Mouse (Mus musculus): ENCODE results near the gene Lrrc71. TPM values are rescaled to one million over a fixed set of nuclear protein-coding genes. Genes with fewer than 3 reads are reported as not detected.

Lrrc71 gene
- 2.2 and 3.0 TPM in 2 replicates for total RNA-seq (2014; rRNA removed)
- polyA plus RNA-seq (2015; fragmentation: Nextera tagmentation; extraction: Ambion mirVana): 0.77 and 1.6 TPM in 2 replicates

DNA sequence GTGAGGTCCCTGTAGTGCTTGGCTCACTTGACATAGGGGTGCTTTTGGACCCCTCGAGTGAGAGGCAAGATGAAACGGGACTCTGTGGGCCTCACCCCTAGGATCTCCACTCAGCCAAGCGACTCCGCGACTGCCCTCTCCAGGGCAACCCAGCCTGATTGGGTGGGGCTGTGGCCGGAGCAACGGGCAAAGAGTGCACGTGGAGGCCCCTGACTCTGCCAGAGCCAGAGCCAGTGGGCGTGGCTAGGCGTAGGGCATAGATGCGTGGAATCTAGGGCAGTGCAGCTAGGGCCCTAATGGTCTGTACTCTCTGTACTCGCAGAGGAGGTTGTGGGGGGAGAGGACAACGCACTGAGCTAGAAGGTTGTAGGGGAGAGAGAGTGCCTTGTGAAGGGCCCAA is at the start of gene Lrrc71:
Gene Lrrc71 (minus strand): TSS at position 195 of the 400 bp plus-strand sequence.
- ATAC-seq (peak; percentile 25), DNase-seq (no peak)
- H3K9me3 ChIP-seq (ENCODE audit: low read length): no peaks in the 10 kb centered on the region
- no peak within 1 kb of the TSS for H3K4me2 ChIP-seq (ENCODE audit: low read depth)
- H3K4me3 ChIP-seq (ENCODE audit: low read depth, low read length): no peak within 1 kb of the TSS
- H3K27ac ChIP-seq (ENCODE audit: low read depth, low read length): no peak within 1 kb of the TSS
- no peaks in the 10 kb centered on the region for H3K4me1 ChIP-seq (ENCODE audit: insufficient read depth)
- no peaks in the 10 kb centered on the region for H3K27me3 ChIP-seq (ENCODE audit: insufficient read depth, low read length)
- H3K9ac ChIP-seq: no peak within 1 kb of the TSS
- 51% methylated on average over 13 of the region's 13 CpGs for WGBS
- no peaks in the 10 kb centered on the region for H3K36me3 ChIP-seq (ENCODE audit: insufficient read depth)
- TF ChIP-seq CTCF (IDR thresholded peaks at IDR 0.05; ENCODE audit: low read depth): no peak

DNA sequence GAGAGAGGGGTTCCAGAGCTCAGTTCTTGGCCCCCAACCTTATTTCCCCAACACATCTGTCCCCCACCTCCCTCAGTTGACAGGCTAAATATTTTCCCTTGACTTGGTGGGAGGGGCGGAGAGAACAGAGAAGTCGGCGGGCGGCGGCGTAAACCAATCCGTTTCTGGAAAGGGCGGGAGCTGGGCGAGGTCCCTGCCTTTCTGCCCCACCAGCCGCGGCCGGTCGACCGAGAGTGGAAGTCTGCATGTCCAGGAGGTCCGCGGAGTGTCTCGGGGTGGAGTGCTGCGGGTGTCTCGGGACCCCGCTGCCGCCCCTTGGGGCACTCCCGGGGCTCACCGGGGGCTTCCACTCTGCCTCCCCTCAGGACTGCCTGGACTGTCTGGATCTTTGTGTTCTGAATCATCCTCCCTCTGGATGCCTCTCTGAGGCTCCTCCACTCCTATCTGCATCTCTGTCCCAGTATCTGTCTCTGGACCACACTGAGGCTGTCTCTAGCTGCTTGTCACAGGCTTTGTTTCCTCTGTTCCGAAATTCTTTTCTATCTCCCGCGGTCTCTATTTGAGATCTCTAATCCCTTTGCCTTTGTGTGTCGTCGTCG is 48.4 kb upstream of the Lrrc71 start, which contains the start of gene Insrr:
Gene Insrr (plus strand): TSS at position 216 of the 599 bp plus-strand sequence.
- Histone ChIP-seq H3K9me3 (ENCODE audit: low read length) (no peaks in the 10 kb centered on the region), H3K4me2 (ENCODE audit: low read depth) (peak within 1 kb of the TSS; percentile 50), H3K4me1 (ENCODE audit: insufficient read depth) (no peaks in the 10 kb centered on the region), H3K4me3 (ENCODE audit: low read depth, low read length) (peak within 1 kb of the TSS; percentile 31), H3K27ac (ENCODE audit: low read depth, low read length) (no peak within 1 kb of the TSS), H3K9ac (peak within 1 kb of the TSS; percentile 33; the same call in 1 of the 2 replicates), H3K27me3 (ENCODE audit: insufficient read depth, low read length) (peaks cover 68% of the 10 kb centered on the region), H3K36me3 (ENCODE audit: insufficient read depth) (no peaks in the 10 kb centered on the region)
- no peak for TF ChIP-seq CTCF (IDR thresholded peaks at IDR 0.05; ENCODE audit: low read depth)
- no peak for ATAC-seq
- WGBS: under 1% methylated on average over 29 of the region's 29 CpGs
- no peak for DNase-seq

DNA sequence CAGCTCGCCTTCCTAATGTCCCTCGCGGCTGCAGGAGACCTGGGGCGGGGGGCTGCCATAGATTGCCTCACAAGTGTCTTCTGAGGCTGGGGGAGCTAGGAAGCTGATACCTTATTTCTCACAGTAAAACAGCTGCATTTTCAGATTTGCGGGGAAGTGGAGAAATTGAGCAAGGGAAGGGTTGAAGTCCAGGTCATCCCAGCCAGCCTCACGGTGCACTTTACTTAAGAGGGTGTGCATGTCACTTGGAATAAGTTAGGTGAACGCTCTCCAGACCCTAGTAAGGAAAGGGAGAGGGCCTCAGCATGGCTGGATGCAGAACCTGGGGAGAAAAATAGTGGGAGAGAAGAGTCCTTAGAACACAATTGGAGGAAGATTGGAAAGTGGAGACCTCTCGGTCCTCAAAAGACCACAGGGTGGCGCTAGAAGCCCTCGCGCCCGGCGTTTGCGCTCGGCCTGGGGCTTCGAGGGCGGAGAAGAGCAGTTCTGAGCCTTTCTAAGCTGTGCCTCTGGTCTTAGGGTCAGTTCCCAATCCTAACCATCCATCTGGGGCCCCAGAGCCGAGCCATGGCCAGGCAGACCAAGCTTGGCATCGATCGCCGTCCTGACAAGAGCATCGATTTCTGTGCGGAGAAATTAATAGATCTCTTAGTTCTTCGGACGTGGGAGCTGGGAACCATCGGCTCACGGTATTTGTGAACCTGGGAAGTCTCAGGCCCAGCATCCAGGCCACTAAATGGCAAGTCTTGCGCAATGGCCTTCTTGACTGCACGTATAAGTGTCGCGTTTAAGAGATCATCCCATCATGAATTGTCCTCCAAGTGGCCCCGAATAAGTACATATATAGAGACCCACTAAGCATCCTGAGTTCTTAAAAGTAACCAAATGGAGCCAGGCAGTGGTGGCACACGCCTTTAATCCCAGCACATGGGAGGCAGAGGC is 47.2 kb upstream of the Lrrc71 start:
- no peaks in the 10 kb centered on the region for H3K4me1 ChIP-seq (ENCODE audit: insufficient read depth)
- peaks cover 70% of the 10 kb centered on the region for H3K27me3 ChIP-seq (ENCODE audit: insufficient read depth, low read length)
- H3K9me3 ChIP-seq (ENCODE audit: low read length): no peaks in the 10 kb centered on the region
- H3K9ac ChIP-seq: no peak overlapping the region
- H3K4me2 ChIP-seq (ENCODE audit: low read depth): peak overlapping the region; percentile 50
- no peaks in the 10 kb centered on the region for H3K36me3 ChIP-seq (ENCODE audit: insufficient read depth)
- peak; percentile 71 for TF ChIP-seq CTCF (IDR thresholded peaks at IDR 0.05; ENCODE audit: low read depth)
- DNase-seq (peak; percentile 71), ATAC-seq (peak; percentile 58; the same call in 1 of the 2 replicates)
- no peak overlapping the region for H3K27ac ChIP-seq (ENCODE audit: low read depth, low read length)
- WGBS: 14% methylated on average over 33 of the region's 33 CpGs
- peak overlapping the region; percentile 30 for H3K4me3 ChIP-seq (ENCODE audit: low read depth, low read length)

DNA sequence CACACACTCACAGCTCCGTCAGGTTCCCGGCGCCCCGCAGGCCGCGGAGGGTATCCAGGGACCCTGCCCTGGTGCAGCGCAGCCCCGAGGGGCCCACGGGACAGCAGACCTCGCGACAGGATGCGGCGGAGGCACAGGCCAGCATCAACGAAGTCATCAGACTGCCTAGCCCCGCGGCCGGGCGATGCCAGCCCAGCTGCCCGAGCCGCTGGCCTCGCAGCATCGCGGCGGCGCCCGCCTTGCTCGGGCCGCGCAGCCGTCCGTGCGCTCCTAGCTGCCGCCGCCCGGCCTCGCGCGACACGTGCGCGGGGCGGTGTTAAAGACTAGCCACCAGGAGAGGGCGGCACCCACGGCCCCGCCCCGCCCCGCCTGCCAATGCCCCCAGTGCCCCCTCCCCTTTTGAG is 46.5 kb upstream of the Lrrc71 start, which contains the start of gene Ntrk1:
Gene Ntrk1 (minus strand): TSS at position 241 of the 404 bp plus-strand sequence.
- WGBS: 8% methylated on average over 46 of the region's 47 CpGs
- no peaks in the 10 kb centered on the region for H3K36me3 ChIP-seq (ENCODE audit: insufficient read depth)
- DNase-seq: no peak
- no peak within 1 kb of the TSS for H3K27ac ChIP-seq (ENCODE audit: low read depth, low read length)
- H3K9me3 ChIP-seq (ENCODE audit: low read length): no peaks in the 10 kb centered on the region
- H3K27me3 ChIP-seq (ENCODE audit: insufficient read depth, low read length): peaks cover 74% of the 10 kb centered on the region
- H3K9ac ChIP-seq: no peak within 1 kb of the TSS
- H3K4me1 ChIP-seq (ENCODE audit: insufficient read depth): no peaks in the 10 kb centered on the region
- H3K4me3 ChIP-seq (ENCODE audit: low read depth, low read length): peak within 1 kb of the TSS; percentile 30
- ATAC-seq: peak; percentile 59
- peak within 1 kb of the TSS; percentile 50 for H3K4me2 ChIP-seq (ENCODE audit: low read depth)
- no peak for TF ChIP-seq CTCF (IDR thresholded peaks at IDR 0.05; ENCODE audit: low read depth)

DNA sequence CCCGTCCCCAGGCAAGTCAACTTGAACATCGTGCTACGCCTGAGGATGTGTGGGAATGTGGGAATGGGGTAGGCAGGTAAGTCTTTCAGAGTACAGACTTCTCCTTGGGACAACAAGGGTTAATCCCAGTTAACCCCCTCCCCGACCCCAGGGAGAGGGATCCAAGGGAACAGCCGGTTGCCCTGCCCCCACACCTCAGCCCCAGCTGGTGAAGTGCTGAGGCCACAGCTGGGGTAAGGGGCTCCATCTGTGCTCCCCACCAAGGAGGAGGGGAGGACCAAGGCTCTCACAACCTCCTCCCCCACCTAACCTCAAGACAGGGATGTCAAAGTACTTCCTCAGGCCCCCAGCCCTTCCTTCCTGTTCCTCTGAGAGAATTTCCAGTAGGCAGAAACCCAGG is 41.3 kb upstream of the Lrrc71 start:
- H3K4me2 ChIP-seq (ENCODE audit: low read depth): no peak overlapping the region
- no peaks in the 10 kb centered on the region for H3K9me3 ChIP-seq (ENCODE audit: low read length)
- no peak overlapping the region for H3K9ac ChIP-seq
- WGBS: 36% methylated on average over 5 of the region's 5 CpGs
- H3K4me1 ChIP-seq (ENCODE audit: insufficient read depth): no peaks in the 10 kb centered on the region
- no peak overlapping the region for H3K4me3 ChIP-seq (ENCODE audit: low read depth, low read length)
- H3K27me3 ChIP-seq (ENCODE audit: insufficient read depth, low read length): peaks cover 35% of the 10 kb centered on the region
- DNase-seq (no peak), ATAC-seq (no peak)
- H3K27ac ChIP-seq (ENCODE audit: low read depth, low read length): no peak overlapping the region
- no peaks in the 10 kb centered on the region for H3K36me3 ChIP-seq (ENCODE audit: insufficient read depth)
- no peak for TF ChIP-seq CTCF (IDR thresholded peaks at IDR 0.05; ENCODE audit: low read depth)

- Histone ChIP-seq H3K9ac (no peak overlapping the region), H3K4me3 (ENCODE audit: low read depth, low read length) (no peak overlapping the region), H3K27me3 (ENCODE audit: insufficient read depth, low read length) (peaks cover 30% of the 10 kb centered on the region), H3K4me1 (ENCODE audit: insufficient read depth) (no peaks in the 10 kb centered on the region), H3K4me2 (ENCODE audit: low read depth) (no peak overlapping the region), H3K9me3 (ENCODE audit: low read length) (no peaks in the 10 kb centered on the region), H3K27ac (ENCODE audit: low read depth, low read length) (no peak overlapping the region), H3K36me3 (ENCODE audit: insufficient read depth) (no peaks in the 10 kb centered on the region)
- 52% methylated on average over 1 of the region's 1 CpGs for WGBS
- DNase-seq (no peak), ATAC-seq (no peak)
- no peak for TF ChIP-seq CTCF (IDR thresholded peaks at IDR 0.05; ENCODE audit: low read depth)
These were observed 40.8 kb upstream of the Lrrc71 start for GRCm38 (mm10) chr3:87789248-87789647.
